Mouse (Mus musculus) layer of hippocampus, postnatal 25 days (tissue): ENCODE results near the gene Exoc1. TPM values are rescaled to one million over a fixed set of nuclear protein-coding genes. Genes with fewer than 3 reads are reported as not detected.

Source experiments
- DNase-seq, 2 experiments: peaks; one replicate each; pipeline ENCODE4 v3.0.0; 2022; ENCODE audit warnings: mixed read lengths in 2 of 2, low spot score in 1 of 2; ENCODE audit errors: extremely low spot score in 1 of 2
- total RNA-seq, 2 experiments: library from RNA; stranded (reverse); gene quantifications; 2 replicates each; pipeline ENCODE4 v1.2.3; 2021

The Exoc1 gene
- total RNA-seq, 2 experiments from 2014 or later: 48.4 to 60.1 TPM

- no peak for DNase-seq
These were observed 62.8 kb downstream of the Exoc1 start for GRCm38 (mm10) chr5:76591885-76592284.

GRCm38 (mm10) chr5:76609702-76610370 is 80.7 kb downstream of the Exoc1 start:
- DNase-seq: no peak

GRCm38 (mm10) chr5:76612867-76613499 is 83.9 kb downstream of the Exoc1 start:
- no peak for DNase-seq

- DNase-seq: no peak
These were observed 86.2 kb downstream of the Exoc1 start for GRCm38 (mm10) chr5:76615276-76615675.

- DNase-seq: no peak
These were observed 87.2 kb downstream of the Exoc1 start for GRCm38 (mm10) chr5:76616196-76616747.

GRCm38 (mm10) chr5:76618750-76619149 is 89.6 kb downstream of the Exoc1 start:
- no peak for DNase-seq

Other genes with a start within 250 kb of the Exoc1 start
- gene Clock, start 224.5 kb upstream of the Exoc1 start, total RNA-seq: 10 to 100 TPM; 45.2 to 50.3 TPM
- gene Pdcl2, start 198.2 kb upstream of the Exoc1 start, total RNA-seq: not detected
- not detected for gene Nmu, start 165.5 kb upstream of the Exoc1 start, total RNA-seq
- gene Gm7271, start 45.3 kb upstream of the Exoc1 start, total RNA-seq: not detected
- 1 to 10 TPM; 5.3 to 7.6 TPM for gene Cep135, start 59.4 kb downstream of the Exoc1 start, total RNA-seq
- 10 to 100 TPM; 86.4 to 94.5 TPM for gene C530008M17Rik, start 127.2 kb downstream of the Exoc1 start, total RNA-seq